Mouse (Mus musculus) adrenal gland, postnatal 36 days (tissue): ENCODE data around the gene Glt1d1. TPM values are rescaled to one million over a fixed set of nuclear protein-coding genes. Genes with fewer than 3 reads are reported as not detected.
"Not testable (repeated sequence)": the region's sequence is repeated elsewhere in the genome, so short reads cannot be mapped to it uniquely, and the experiment has no call there.

ENCODE experiments used
- DNase-seq, 2 experiments: peaks; one replicate each; pipeline ENCODE4 v3.0.0; 2021; ENCODE audit warnings: mixed read lengths in 1 of 2
- total RNA-seq, 2 experiments: library from RNA; stranded (reverse); gene quantifications; 2 replicates each; pipeline ENCODE4 v1.2.3; 2021

Glt1d1 gene
- total RNA-seq, 2 experiments from 2014 or later: 0.16 to 0.66 TPM

DNA sequence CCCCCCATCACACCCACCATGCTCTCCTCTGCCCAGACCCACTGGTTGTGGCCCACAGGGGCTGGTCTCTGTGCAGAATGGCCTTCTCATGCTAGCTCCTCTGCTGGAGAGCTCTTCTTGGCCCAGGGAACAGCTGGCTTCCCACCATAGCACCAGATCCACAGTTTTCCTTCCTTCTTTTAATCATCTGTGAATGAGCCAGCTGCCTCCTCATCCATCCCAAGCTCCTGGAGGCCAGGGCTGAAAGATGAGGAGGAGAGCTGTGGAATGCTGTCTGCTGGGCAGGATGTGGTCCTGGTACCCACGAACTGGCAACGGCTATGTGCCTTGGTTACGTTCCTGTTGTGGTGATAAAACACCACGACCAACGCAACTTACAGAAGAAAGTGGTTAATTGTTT lies 67.6 kb downstream of the Glt1d1 start:
- DNase-seq: no peak

- no peak for DNase-seq
These were observed 68.1 kb downstream of the Glt1d1 start for GRCm38 (mm10) chr5:127700156-127700555.

GRCm38 (mm10) chr5:127703609-127704180 lies 71.6 kb downstream of the Glt1d1 start:
- no peak for DNase-seq

GRCm38 (mm10) chr5:127705225-127705624 lies 73.2 kb downstream of the Glt1d1 start:
- DNase-seq: no peak

- no peak for DNase-seq
These were observed 73.9 kb downstream of the Glt1d1 start for GRCm38 (mm10) chr5:127705976-127706375.

DNA sequence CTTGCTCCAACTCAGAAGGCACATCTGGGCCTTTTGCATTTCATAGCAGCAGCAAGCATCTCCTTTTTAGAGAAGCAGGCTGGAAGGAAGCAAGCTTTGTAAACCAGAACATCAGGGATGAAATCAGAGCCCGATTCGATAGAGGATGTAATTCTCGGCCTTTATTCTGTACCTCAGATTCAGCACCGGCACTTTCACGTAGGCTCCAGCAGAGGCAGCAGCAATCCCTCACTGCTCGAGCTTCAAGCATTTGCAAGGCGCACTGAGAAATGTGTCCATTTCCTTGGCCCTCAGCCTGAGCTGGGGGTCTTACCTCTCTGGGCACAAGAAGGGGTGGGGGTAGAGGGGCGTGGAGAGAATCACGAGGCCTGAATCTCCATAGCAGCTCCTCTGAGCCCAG lies 76.1 kb downstream of the Glt1d1 start:
- DNase-seq: no peak

- DNase-seq: no peak
These were observed 83.0 kb downstream of the Glt1d1 start for GRCm38 (mm10) chr5:127714783-127715704.

- peak; percentile 3 to 8 for DNase-seq
These were observed 88.7 kb downstream of the Glt1d1 start for GRCm38 (mm10) chr5:127720591-127721379.

GRCm38 (mm10) chr5:127722171-127722570 lies 90.1 kb downstream of the Glt1d1 start:
- DNase-seq: not testable (repeated sequence)

- no peak for DNase-seq
These were observed 98.3 kb downstream of the Glt1d1 start for GRCm38 (mm10) chr5:127730351-127730750.

DNA sequence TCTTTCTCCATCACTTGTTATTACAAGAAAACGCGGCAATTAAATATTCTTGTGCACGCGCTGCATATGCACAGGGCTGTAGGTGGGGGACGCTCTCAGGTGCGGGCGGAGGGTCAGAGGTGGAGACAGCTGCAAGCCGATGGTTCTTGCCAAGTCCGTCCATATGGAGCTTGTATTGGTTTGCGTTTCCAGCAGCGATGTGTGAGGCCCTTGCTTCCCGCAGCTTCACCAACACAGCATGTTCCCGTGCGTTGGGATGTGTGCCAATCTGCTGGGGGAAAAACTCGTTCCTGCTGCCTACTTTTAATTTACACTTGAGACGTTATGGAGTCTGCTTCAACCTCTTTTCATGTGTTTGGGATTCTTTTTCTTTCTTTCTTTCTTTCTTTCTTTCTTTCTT lies 109.3 kb downstream of the Glt1d1 start:
- DNase-seq: no peak

DNA sequence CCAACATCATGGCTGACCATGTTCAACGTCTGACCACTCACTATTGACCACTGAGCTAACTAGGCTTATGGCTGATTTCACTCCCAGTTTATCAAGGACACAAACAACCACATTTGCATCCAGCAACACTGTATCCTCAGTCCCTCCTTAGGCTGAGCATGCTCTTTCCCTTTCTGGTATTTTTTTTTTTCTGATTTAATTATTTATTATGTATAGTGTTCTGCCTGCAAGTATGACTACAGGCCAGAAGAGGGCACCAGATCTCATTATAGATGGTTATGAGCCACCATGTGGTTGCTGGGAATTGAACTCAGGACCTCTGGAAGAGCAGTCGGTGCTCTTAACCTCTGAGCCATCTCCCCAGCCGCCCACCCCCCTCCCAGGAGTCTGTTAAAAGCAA lies 117.5 kb downstream of the Glt1d1 start:
- DNase-seq: not testable (repeated sequence)

GRCm38 (mm10) chr5:127751262-127751975 lies 119.4 kb downstream of the Glt1d1 start:
- no peak for DNase-seq

- DNase-seq: no peak
These were observed 123.5 kb downstream of the Glt1d1 start for GRCm38 (mm10) chr5:127755594-127755993.

- no peak for DNase-seq
These were observed 123.9 kb downstream of the Glt1d1 start for GRCm38 (mm10) chr5:127756011-127756410.

DNA sequence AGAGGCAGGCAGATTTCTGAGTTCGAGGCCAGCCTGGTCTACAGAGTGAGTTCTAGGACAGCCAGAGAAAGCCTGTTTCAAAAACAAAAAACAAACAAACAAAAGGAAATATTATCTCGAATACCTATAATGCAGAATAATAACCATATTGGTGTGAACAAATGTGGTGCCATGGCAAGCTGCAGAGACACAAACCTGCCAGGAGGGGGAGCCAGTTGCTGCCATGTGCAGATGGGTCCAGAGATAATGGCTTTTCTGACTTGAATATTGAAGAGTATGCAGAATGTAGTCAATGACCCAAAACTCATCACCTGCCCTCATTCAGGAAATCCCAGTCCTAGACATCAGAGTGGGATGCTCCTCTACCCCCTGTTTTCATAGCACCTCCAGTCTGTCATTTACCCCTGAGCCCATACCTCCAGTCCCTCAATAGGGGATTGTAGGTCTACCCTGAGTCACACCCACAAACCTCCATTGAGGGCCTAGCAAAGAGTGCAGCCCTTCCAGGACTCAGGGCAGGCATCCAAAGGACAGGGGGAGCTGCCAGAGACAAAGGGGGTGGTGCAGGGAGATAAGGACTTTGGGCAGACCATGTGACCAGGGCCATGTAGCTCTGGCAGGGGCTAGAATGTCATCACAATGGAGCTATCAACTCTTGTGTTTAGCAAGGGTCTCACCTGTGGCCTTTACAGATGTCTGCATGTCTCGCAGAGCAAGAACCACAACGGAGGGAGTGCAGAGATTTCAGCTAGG lies 124.8 kb downstream of the Glt1d1 start:
- DNase-seq: no peak

DNA sequence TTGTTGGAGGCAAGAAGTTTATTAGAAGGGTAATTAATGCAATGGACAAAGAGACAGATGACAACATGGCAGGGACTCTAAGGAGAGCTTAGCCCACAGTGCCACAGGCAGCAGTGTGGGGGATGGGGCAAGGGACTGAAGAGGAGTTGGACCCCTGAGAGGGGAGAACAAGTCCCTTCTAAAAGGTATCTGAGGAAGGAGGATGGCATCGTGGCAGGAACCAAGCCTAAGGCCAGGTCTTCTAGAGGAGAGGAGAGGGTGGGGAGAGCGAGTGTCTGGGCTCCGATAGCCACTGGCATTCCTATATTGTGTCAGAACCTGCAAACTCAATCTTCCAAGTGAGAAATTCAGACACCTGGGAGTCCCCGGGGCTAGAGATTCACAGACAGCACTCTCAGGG lies 126.5 kb downstream of the Glt1d1 start:
- DNase-seq: no peak
